Mouse (Mus musculus): ENCODE results near the gene Mrps10. TPM values are rescaled to one million over a fixed set of nuclear protein-coding genes. Genes with fewer than 3 reads are reported as not detected.

Gene Mrps10
- 20.5 and 22.7 TPM in 2 replicates for polyA plus RNA-seq (2012; ENCODE audit: insufficient read depth, insufficient read length, missing spikeins)

GRCm38 (mm10) chr17:47368401-47369086, at the start of gene Mrps10:
Gene Mrps10, plus strand, starts transcription at chr17:47368887.
- TF ChIP-seq POLR2A (IDR thresholded peaks at IDR 0.05; ENCODE audit: borderline replicate concordance, low read depth, low read length) = no peak
- no peak for TF ChIP-seq CTCF (IDR thresholded peaks at IDR 0.05; ENCODE audit: low read depth, low read length)
- Histone ChIP-seq H3K27ac (ENCODE audit: insufficient read depth, low read depth, low read length) (peak within 1 kb of the TSS; percentile 30), H3K4me1 (ENCODE audit: control insufficient read depth, insufficient read depth, low read length) (peaks cover 17% of the 10 kb centered on the region), H3K4me3 (ENCODE audit: insufficient read depth, low read length) (peak within 1 kb of the TSS; percentile 79)

DNA sequence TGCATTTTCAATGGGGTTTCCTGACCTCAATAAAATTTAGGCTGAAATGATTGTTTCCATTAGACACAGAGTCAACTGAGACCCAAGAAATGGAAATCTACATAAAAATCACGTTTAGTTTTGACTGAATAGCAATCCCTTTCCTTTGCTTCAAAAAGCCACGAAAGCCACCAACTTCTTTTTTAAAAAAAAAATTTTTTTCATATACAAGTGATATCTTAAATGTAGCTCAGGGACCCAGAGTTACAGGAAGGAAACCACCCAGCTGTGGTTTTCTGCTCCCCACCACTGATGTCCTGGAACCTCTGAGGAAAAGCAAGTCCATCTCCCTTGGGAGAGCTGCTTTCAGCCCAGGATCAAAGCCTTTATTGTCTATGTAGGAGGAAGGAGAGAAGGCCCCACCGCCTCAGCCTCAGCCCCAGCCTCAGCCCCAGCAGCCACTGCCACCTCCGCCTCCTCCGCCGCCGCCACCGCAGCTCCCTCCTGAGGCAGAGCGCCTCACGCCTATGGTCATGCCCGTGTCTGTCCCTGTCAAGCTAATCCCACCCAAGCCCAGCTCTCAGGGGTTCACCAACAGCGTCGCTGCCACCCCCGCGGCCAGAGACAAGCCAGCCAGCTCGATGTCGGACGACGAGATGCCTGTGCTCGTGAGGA, 49.6 kb upstream of the Mrps10 start:
- Histone ChIP-seq H3K27ac (ENCODE audit: insufficient read depth, low read depth, low read length) (no peak overlapping the region), H3K4me3 (ENCODE audit: insufficient read depth, low read length) (no peak overlapping the region), H3K4me1 (ENCODE audit: control insufficient read depth, insufficient read depth, low read length) (no peaks in the 10 kb centered on the region)
- TF ChIP-seq CTCF (IDR thresholded peaks at IDR 0.05; ENCODE audit: low read depth, low read length) = no peak
- no peak for TF ChIP-seq POLR2A (IDR thresholded peaks at IDR 0.05; ENCODE audit: borderline replicate concordance, low read depth, low read length)

GRCm38 (mm10) chr17:47319761-47320160, 48.9 kb upstream of the Mrps10 start:
- H3K4me1 ChIP-seq (ENCODE audit: control insufficient read depth, insufficient read depth, low read length) = no peaks in the 10 kb centered on the region
- no peak overlapping the region for H3K4me3 ChIP-seq (ENCODE audit: insufficient read depth, low read length)
- H3K27ac ChIP-seq (ENCODE audit: insufficient read depth, low read depth, low read length) = no peak overlapping the region
- TF ChIP-seq POLR2A (IDR thresholded peaks at IDR 0.05; ENCODE audit: borderline replicate concordance, low read depth, low read length) (no peak), CTCF (IDR thresholded peaks at IDR 0.05; ENCODE audit: low read depth, low read length) (no peak)

- no peak overlapping the region for H3K4me3 ChIP-seq (ENCODE audit: insufficient read depth, low read length)
- H3K27ac ChIP-seq (ENCODE audit: insufficient read depth, low read depth, low read length) = no peak overlapping the region
- TF ChIP-seq CTCF (IDR thresholded peaks at IDR 0.05; ENCODE audit: low read depth, low read length) (no peak), POLR2A (IDR thresholded peaks at IDR 0.05; ENCODE audit: borderline replicate concordance, low read depth, low read length) (no peak)
- H3K4me1 ChIP-seq (ENCODE audit: control insufficient read depth, insufficient read depth, low read length) = no peaks in the 10 kb centered on the region
Observed at GRCm38 (mm10) chr17:47322128-47322990, 46.3 kb upstream of the Mrps10 start.

- no peak overlapping the region for H3K27ac ChIP-seq (ENCODE audit: insufficient read depth, low read depth, low read length)
- no peaks in the 10 kb centered on the region for H3K4me1 ChIP-seq (ENCODE audit: control insufficient read depth, insufficient read depth, low read length)
- H3K4me3 ChIP-seq (ENCODE audit: insufficient read depth, low read length) = no peak overlapping the region
- TF ChIP-seq CTCF (IDR thresholded peaks at IDR 0.05; ENCODE audit: low read depth, low read length) (no peak), POLR2A (IDR thresholded peaks at IDR 0.05; ENCODE audit: borderline replicate concordance, low read depth, low read length) (no peak)
Observed at GRCm38 (mm10) chr17:47322991-47323295, 45.7 kb upstream of the Mrps10 start.

DNA sequence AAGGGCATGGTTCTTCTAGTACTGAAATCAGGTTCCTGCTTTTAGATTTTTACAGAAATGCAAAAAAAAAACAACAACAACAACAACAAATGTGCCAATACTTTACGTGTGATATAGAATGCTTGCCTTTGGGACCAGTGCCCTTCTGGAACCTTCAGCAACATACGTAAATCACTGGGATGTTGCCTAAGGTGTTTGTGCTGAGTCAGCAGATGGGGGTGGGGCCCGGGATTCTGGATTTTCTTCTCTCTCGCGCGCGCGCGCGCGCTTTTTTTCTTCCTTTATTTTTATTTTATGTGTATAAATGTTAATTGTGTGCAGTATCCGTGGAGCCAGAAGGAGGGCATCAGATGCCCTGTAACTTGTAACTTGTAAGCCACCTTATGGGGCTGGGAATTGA, 41.1 kb upstream of the Mrps10 start:
- H3K4me3 ChIP-seq (ENCODE audit: insufficient read depth, low read length) = no peak overlapping the region
- H3K4me1 ChIP-seq (ENCODE audit: control insufficient read depth, insufficient read depth, low read length) = peaks cover 5% of the 10 kb centered on the region; the same call in 1 of the 2 replicates
- H3K27ac ChIP-seq (ENCODE audit: insufficient read depth, low read depth, low read length) = no peak overlapping the region
- no peak for TF ChIP-seq POLR2A (IDR thresholded peaks at IDR 0.05; ENCODE audit: borderline replicate concordance, low read depth, low read length)
- TF ChIP-seq CTCF (IDR thresholded peaks at IDR 0.05; ENCODE audit: low read depth, low read length) = no peak

DNA sequence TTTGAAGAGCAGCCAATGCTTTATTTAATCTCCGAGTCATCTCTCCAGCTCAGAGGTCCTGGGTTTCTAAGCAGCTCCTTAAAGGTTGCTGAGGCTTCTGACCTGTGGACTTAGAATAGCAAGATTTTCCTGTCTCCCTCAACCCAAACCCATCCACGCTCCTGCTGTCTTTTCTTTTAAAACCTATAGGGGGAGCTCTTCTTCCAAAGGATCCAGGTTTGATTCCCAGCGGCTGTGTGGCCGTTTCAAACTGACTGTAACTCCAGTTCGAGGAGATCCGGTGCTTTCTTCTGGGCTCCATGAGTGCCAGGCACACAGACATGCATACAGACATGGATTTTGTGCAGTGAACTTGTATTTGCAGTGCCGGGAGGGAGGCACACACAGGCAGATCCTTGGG, 40.7 kb upstream of the Mrps10 start:
- Histone ChIP-seq H3K4me1 (ENCODE audit: control insufficient read depth, insufficient read depth, low read length) (peaks cover 5% of the 10 kb centered on the region; the same call in 1 of the 2 replicates), H3K27ac (ENCODE audit: insufficient read depth, low read depth, low read length) (no peak overlapping the region), H3K4me3 (ENCODE audit: insufficient read depth, low read length) (no peak overlapping the region)
- TF ChIP-seq POLR2A (IDR thresholded peaks at IDR 0.05; ENCODE audit: borderline replicate concordance, low read depth, low read length) = no peak
- peak; percentile 32; the same call in 1 of the 2 replicates for TF ChIP-seq CTCF (IDR thresholded peaks at IDR 0.05; ENCODE audit: low read depth, low read length)

GRCm38 (mm10) chr17:47328552-47329343, 39.9 kb upstream of the Mrps10 start:
- Histone ChIP-seq H3K27ac (ENCODE audit: insufficient read depth, low read depth, low read length) (no peak overlapping the region), H3K4me3 (ENCODE audit: insufficient read depth, low read length) (no peak overlapping the region), H3K4me1 (ENCODE audit: control insufficient read depth, insufficient read depth, low read length) (peaks cover 5% of the 10 kb centered on the region; the same call in 1 of the 2 replicates)
- TF ChIP-seq POLR2A (IDR thresholded peaks at IDR 0.05; ENCODE audit: borderline replicate concordance, low read depth, low read length) = no peak

DNA sequence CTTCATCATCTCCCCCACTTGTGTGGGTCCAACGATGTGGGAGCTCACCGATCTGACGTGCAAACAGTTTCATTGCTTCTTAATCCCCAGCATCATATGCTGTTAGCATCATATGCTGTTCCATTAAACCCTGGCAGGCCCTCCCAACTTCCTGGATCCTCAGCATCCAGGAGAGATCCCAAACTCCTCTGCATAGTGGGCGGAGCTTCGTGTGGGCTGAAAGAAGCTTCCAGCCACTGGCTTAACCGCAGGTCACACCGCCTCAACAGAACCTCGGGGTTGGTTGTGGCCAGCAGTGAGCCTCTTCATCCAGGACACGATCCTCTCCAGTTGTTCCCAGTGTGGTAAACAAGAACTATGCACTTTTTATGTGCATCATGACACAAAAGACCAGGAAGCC, 38.1 kb upstream of the Mrps10 start:
- H3K27ac ChIP-seq (ENCODE audit: insufficient read depth, low read depth, low read length) = no peak overlapping the region
- H3K4me1 ChIP-seq (ENCODE audit: control insufficient read depth, insufficient read depth, low read length) = peaks cover 5% of the 10 kb centered on the region; the same call in 1 of the 2 replicates
- TF ChIP-seq POLR2A (IDR thresholded peaks at IDR 0.05; ENCODE audit: borderline replicate concordance, low read depth, low read length) (no peak), CTCF (IDR thresholded peaks at IDR 0.05; ENCODE audit: low read depth, low read length) (no peak)
- H3K4me3 ChIP-seq (ENCODE audit: insufficient read depth, low read length) = no peak overlapping the region
